Mouse (Mus musculus) kidney, embryonic 16.5 days (tissue): ENCODE measurements around the gene Mrpl54. TPM values are rescaled to one million over a fixed set of nuclear protein-coding genes. Genes with fewer than 3 reads are reported as not detected.
"Not testable (repeated sequence)": the region's sequence is repeated elsewhere in the genome, so short reads cannot be mapped to it uniquely, and the experiment has no call there.

Experiments used
- ATAC-seq: fragments of 200-750 bp; cut with Nextera tagmentation; 2 replicates; pipeline ENCODE4 v1.8.0; 2017; ENCODE audit warnings: moderate TSS enrichment; ENCODE audit not compliant: low FRiP score, low TSS enrichment
- H3K27ac ChIP-seq: fragments of 300-500 bp; sonication (generic); 2 replicates; pipeline ENCODE4 v1.5.1; 2014; ENCODE audit warnings: low read length
- H3K27me3 ChIP-seq: fragments of 300-500 bp; sonication (generic); 2 replicates; pipeline ENCODE4 v1.6.1; 2014; ENCODE audit warnings: low read length, control low read depth, mixed read lengths; ENCODE audit not compliant: insufficient read depth
- H3K36me3 ChIP-seq: fragments of 300-500 bp; sonication (generic); 2 replicates; pipeline ENCODE4 v1.6.1; 2014; ENCODE audit warnings: low read length, control low read depth, mixed read lengths; ENCODE audit not compliant: insufficient read depth
- H3K4me1 ChIP-seq: fragments of 300-500 bp; sonication (generic); 2 replicates; pipeline ENCODE4 v1.6.1; 2014; ENCODE audit warnings: low read length, control low read depth, mixed read lengths; ENCODE audit not compliant: insufficient read depth
- H3K4me2 ChIP-seq: fragments of 300-500 bp; sonication (generic); replicated peaks from 2 replicates; pipeline ENCODE4 v1.6.1; 2014; ENCODE audit warnings: low read depth, low read length
- H3K4me3 ChIP-seq: fragments of 300-500 bp; sonication (generic); 2 replicates; pipeline ENCODE4 v1.5.1; 2014; ENCODE audit warnings: mild to moderate bottlenecking, low read length
- H3K9ac ChIP-seq: fragments of 300-500 bp; sonication (generic); replicated peaks from 2 replicates; pipeline ENCODE4 v1.6.1; 2014; ENCODE audit warnings: low read length
- H3K9me3 ChIP-seq: fragments of 300-500 bp; sonication (generic); 2 replicates; pipeline ENCODE4 v1.6.1; 2016; ENCODE audit warnings: low read length, control low read depth
- WGBS: fragments of 180-500 bp; shearing (Covaris S2); extraction: QIAGEN DNeasy Blood & Tissue Kit; methylation state at CpG from one replicate; pipeline ENCODE4 v1.1.7; 2014; 5-methylcytosine and 5-hydroxymethylcytosine counted together
- polyA plus RNA-seq: library from polyadenylated mRNA; unstranded; fragments of >200 nt; fragmentation: Nextera tagmentation; extraction: Ambion mirVana; gene quantifications from 2 replicates; pipeline ENCODE4 v1.2.1, GENCODE M21; 2015

Mrpl54 gene
- polyA plus RNA-seq, 1 experiment from 2014 or later, result 238 TPM

GRCm38 (mm10) chr10:81236471-81237268, 30.1 kb downstream of the Mrpl54 start:
- no peak overlapping the region for H3K4me3 ChIP-seq
- ATAC-seq, result no peak
- H3K9ac ChIP-seq, result no peak overlapping the region
- no peak overlapping the region for H3K27ac ChIP-seq
- H3K27me3 ChIP-seq, result peaks cover 21% of the 10 kb centered on the region
- no peaks in the 10 kb centered on the region for H3K36me3 ChIP-seq
- H3K9me3 ChIP-seq, result no peaks in the 10 kb centered on the region
- peaks cover 17% of the 10 kb centered on the region for H3K4me1 ChIP-seq
- 86% methylated on average over 12 of the region's 12 CpGs for WGBS
- no peak overlapping the region for H3K4me2 ChIP-seq

GRCm38 (mm10) chr10:81234206-81234605, 32.5 kb downstream of the Mrpl54 start:
- no peak overlapping the region for H3K9ac ChIP-seq
- H3K27ac ChIP-seq, result no peak overlapping the region
- no peaks in the 10 kb centered on the region for H3K9me3 ChIP-seq
- H3K36me3 ChIP-seq, result no peaks in the 10 kb centered on the region
- 75% methylated on average over 6 of the region's 6 CpGs for WGBS
- H3K27me3 ChIP-seq, result peaks cover 29% of the 10 kb centered on the region
- no peak for ATAC-seq
- peaks cover 17% of the 10 kb centered on the region for H3K4me1 ChIP-seq
- H3K4me3 ChIP-seq, result no peak overlapping the region
- H3K4me2 ChIP-seq, result no peak overlapping the region

- ATAC-seq, result peak; percentile 78
- Histone ChIP-seq H3K27me3 (peaks cover 33% of the 10 kb centered on the region), H3K4me2 (peak overlapping the region; percentile 79), H3K9ac (peak overlapping the region; percentile 83), H3K27ac (no peak overlapping the region), H3K36me3 (no peaks in the 10 kb centered on the region), H3K4me3 (peak overlapping the region; percentile 81), H3K4me1 (peaks cover 17% of the 10 kb centered on the region), H3K9me3 (no peaks in the 10 kb centered on the region)
- 0% methylated on average over 26 of the region's 28 CpGs for WGBS
Observed at GRCm38 (mm10) chr10:81233226-81233585, 33.5 kb downstream of the Mrpl54 start.

DNA sequence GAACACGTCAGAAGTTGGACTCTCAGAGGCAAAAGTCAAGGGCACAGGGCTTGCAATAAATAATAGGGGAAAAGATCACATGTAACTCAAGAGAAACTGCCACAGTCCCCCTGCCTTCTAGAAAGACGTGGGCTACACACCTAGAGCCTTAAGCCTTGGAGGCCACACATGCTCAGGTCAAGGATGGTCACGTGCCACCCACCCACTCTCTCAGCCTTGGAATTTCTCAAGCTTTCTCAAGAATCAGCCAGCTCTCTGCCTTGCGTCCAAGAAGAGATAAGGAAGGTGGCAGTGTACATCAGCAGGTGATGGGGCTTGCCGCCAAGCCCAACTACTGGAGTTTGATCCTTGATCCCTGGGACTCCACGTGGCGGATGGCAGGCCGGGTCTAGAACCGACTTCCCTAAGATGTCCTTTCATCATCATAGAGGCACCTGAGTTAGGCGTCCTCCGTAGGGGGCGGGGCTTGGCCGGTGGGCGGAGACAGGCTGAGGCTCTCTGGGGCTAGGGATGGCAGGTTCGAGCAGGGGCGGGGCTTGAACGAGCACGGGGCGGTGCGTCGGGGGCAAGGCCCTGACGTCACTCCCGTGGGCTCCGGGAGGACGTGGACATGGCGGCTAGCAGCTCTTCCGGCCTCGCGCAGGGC, 34.0 kb downstream of the Mrpl54 start, which contains the start of gene Zfr2:
Gene Zfr2 (plus strand): TSS at position 576 of the 646 bp plus-strand sequence.
- Histone ChIP-seq H3K4me2 (peak within 1 kb of the TSS; percentile 79), H3K9ac (peak within 1 kb of the TSS; percentile 83), H3K4me1 (peaks cover 17% of the 10 kb centered on the region), H3K27ac (no peak within 1 kb of the TSS), H3K9me3 (no peaks in the 10 kb centered on the region), H3K27me3 (peaks cover 36% of the 10 kb centered on the region), H3K36me3 (no peaks in the 10 kb centered on the region), H3K4me3 (peak within 1 kb of the TSS; percentile 81)
- peak; percentile 87 for ATAC-seq
- WGBS, result 8% methylated on average over 29 of the region's 29 CpGs

DNA sequence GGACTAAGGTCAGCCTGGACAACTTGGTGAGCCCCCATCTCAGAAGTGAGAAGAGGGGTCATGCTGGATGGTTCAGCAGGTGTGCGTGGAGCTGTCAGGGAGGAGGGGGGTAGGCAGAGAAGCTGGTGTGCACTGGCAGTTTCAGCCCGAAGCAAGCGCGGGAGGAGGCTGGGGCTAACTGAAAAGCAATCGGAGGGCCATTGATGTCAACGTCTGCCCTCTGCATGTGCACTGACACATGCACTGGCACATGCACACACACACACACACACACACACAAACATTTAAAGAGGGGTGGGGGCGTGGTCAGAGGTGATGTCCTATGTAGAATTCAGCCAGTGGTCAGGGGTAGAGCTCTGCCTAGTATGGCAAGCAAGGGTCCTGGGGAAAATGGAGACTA, 35.3 kb downstream of the Mrpl54 start:
- Histone ChIP-seq H3K4me2 (no peak overlapping the region), H3K27me3 (peaks cover 36% of the 10 kb centered on the region), H3K9me3 (no peaks in the 10 kb centered on the region), H3K4me3 (no peak overlapping the region), H3K9ac (no peak overlapping the region), H3K27ac (no peak overlapping the region), H3K4me1 (peaks cover 17% of the 10 kb centered on the region), H3K36me3 (no peaks in the 10 kb centered on the region)
- no peak for ATAC-seq
- 55% methylated on average over 7 of the region's 7 CpGs for WGBS

- H3K36me3 ChIP-seq, result no peaks in the 10 kb centered on the region
- peaks cover 17% of the 10 kb centered on the region for H3K4me1 ChIP-seq
- no peak within 1 kb of the TSS for H3K9ac ChIP-seq
- no peak for ATAC-seq
- no peaks in the 10 kb centered on the region for H3K9me3 ChIP-seq
- peak within 1 kb of the TSS; percentile 21 for H3K4me3 ChIP-seq
- peak within 1 kb of the TSS; percentile 44 for H3K4me2 ChIP-seq
- no peak within 1 kb of the TSS for H3K27ac ChIP-seq
- peaks cover 36% of the 10 kb centered on the region for H3K27me3 ChIP-seq
- 6% methylated on average over 27 of the region's 27 CpGs for WGBS
Observed at GRCm38 (mm10) chr10:81230438-81231332, 36.0 kb downstream of the Mrpl54 start, which contains the start of gene Atcay. Gene Atcay, minus strand, starts transcription at chr10:81230833.

DNA sequence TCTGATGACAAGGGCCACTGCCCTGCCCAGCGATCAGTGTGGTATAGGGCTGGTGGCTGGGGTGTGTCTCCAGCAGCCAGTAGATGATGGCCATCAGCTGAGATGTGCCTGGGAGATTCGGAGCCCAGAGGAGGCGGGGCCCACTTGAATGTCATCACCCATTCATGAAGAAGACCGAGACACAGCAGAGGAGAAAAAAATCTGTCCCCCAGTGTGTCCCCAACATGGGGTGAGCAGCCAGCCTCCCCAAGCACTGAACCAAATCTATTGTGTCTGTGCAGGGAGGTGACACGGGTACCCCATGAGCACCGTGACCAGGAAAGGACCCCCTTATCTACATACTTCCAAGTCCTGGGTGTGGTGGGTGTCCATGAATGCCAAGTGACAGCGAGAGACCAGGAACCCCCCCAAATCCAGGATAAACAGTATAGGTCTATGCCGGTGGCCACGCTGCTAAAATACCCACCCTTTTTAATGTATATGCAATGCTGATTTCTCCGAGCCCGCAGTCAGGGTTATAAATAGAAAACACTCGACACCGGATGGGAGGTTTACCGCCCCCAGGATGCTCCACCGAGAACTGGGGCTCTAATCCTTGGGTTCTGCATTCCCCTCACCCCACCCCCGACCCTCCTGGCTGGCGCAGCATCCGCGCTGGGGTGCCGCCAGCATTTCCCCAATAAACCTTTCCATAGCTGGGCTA, 36.8 kb downstream of the Mrpl54 start:
- Histone ChIP-seq H3K36me3 (no peaks in the 10 kb centered on the region), H3K9ac (no peak overlapping the region), H3K4me1 (peaks cover 17% of the 10 kb centered on the region), H3K9me3 (no peaks in the 10 kb centered on the region), H3K27ac (no peak overlapping the region), H3K4me2 (0 out of 2 replicates have a peak overlapping the region, but pooled peaks have one; percentile 10), H3K4me3 (no peak overlapping the region), H3K27me3 (peaks cover 36% of the 10 kb centered on the region)
- WGBS, result 11% methylated on average over 20 of the region's 20 CpGs
- no peak for ATAC-seq

GRCm38 (mm10) chr10:81223731-81224130, 43.0 kb downstream of the Mrpl54 start:
- 42% methylated on average over 2 of the region's 2 CpGs for WGBS
- H3K27ac ChIP-seq, H3K36me3 ChIP-seq, H3K4me3 ChIP-seq, H3K4me2 ChIP-seq, H3K9ac ChIP-seq, H3K4me1 ChIP-seq, H3K9me3 ChIP-seq, ATAC-seq: not testable (repeated sequence)
- peaks cover 12% of the 10 kb centered on the region; the same call in 1 of the 2 replicates for H3K27me3 ChIP-seq

- Histone ChIP-seq H3K9ac (no peak overlapping the region), H3K4me2 (no peak overlapping the region), H3K36me3 (no peaks in the 10 kb centered on the region), H3K4me3 (no peak overlapping the region), H3K27me3 (peaks cover 7% of the 10 kb centered on the region; the same call in 1 of the 2 replicates), H3K9me3 (no peaks in the 10 kb centered on the region), H3K27ac (no peak overlapping the region), H3K4me1 (no peaks in the 10 kb centered on the region)
- WGBS, result 82% methylated on average over 5 of the region's 5 CpGs
- no peak for ATAC-seq
Observed at GRCm38 (mm10) chr10:81221402-81222015, 45.2 kb downstream of the Mrpl54 start.
